Mouse (Mus musculus) kidney, postnatal 0 days (tissue): Measurements from ENCODE around the gene Gm12216. TPM values are rescaled to one million over a fixed set of nuclear protein-coding genes. Genes with fewer than 3 reads are reported as not detected.
A peak's percentile ranks its signal among the peaks of the same experiment; 100 is the strongest.

ENCODE experiments used
- ATAC-seq: fragments of 200-750 bp; cut with Nextera tagmentation; replicated peaks from 2 replicates; pipeline ENCODE4 v1.8.0; 2017; ENCODE audit warnings: low read depth, moderate number of reproducible peaks, moderate TSS enrichment, moderate library complexity; ENCODE audit not compliant: low FRiP score
- DNase-seq: peaks from one replicate; pipeline ENCODE4 v3.0.0-alpha.2; 2016; ENCODE audit warnings: low spot score
- H3K27ac ChIP-seq: fragments of 300-500 bp; sonication (generic); 2 replicates; pipeline ENCODE4 v1.5.1; 2014; ENCODE audit warnings: mild to moderate bottlenecking
- H3K27me3 ChIP-seq: fragments of 300-500 bp; sonication (generic); 2 replicates; pipeline ENCODE4 v1.6.1; 2014; ENCODE audit warnings: low read length, mixed read lengths; ENCODE audit not compliant: insufficient read depth
- H3K36me3 ChIP-seq: fragments of 300-500 bp; sonication (generic); 2 replicates; pipeline ENCODE4 v1.6.1; 2014; ENCODE audit warnings: low read length, mixed read lengths; ENCODE audit not compliant: insufficient read depth
- H3K4me1 ChIP-seq: fragments of 300-500 bp; sonication (generic); replicated peaks from 2 replicates; pipeline ENCODE4 v1.6.1; 2014; ENCODE audit warnings: antibody characterized with exemption, low read length, mixed read lengths; ENCODE audit not compliant: insufficient read depth
- H3K4me2 ChIP-seq: fragments of 300-500 bp; sonication (generic); 2 replicates; pipeline ENCODE4 v1.6.1; 2014; ENCODE audit warnings: mild to moderate bottlenecking, low read length, moderate library complexity, mixed read lengths
- H3K4me3 ChIP-seq: fragments of 300-500 bp; sonication (generic); replicated peaks from 2 replicates; pipeline ENCODE4 v1.5.1; 2014; ENCODE audit warnings: low read depth, low read length
- H3K9ac ChIP-seq: fragments of 300-500 bp; sonication (generic); 2 replicates; pipeline ENCODE4 v1.6.1; 2014; ENCODE audit warnings: low read depth, low read length
- H3K9me3 ChIP-seq: fragments of 300-500 bp; sonication (generic); replicated peaks from 2 replicates; pipeline ENCODE4 v1.6.1; 2016; ENCODE audit warnings: low read length, inconsistent platforms, mixed read lengths
- CTCF ChIP-seq: IDR thresholded peaks from 2 replicates; pipeline ENCODE4 v1.5.1; 2016; ENCODE audit warnings: antibody characterized with exemption, low read depth, mild to moderate bottlenecking, moderate library complexity
- WGBS: fragments of 180-500 bp; shearing (Covaris S2); extraction: QIAGEN DNeasy Blood & Tissue Kit; methylation state at CpG from one replicate; pipeline ENCODE4 v1.1.7; 2014; 5-methylcytosine and 5-hydroxymethylcytosine counted together
- polyA plus RNA-seq: library from polyadenylated mRNA; unstranded; fragments of >200 nt; fragmentation: Nextera tagmentation; extraction: Ambion mirVana; gene quantifications from 2 replicates; pipeline ENCODE4 v1.2.1, GENCODE M21; 2015

Gene Gm12216
- polyA plus RNA-seq, 1 experiment from 2014 or later: 2.3 TPM

DNA sequence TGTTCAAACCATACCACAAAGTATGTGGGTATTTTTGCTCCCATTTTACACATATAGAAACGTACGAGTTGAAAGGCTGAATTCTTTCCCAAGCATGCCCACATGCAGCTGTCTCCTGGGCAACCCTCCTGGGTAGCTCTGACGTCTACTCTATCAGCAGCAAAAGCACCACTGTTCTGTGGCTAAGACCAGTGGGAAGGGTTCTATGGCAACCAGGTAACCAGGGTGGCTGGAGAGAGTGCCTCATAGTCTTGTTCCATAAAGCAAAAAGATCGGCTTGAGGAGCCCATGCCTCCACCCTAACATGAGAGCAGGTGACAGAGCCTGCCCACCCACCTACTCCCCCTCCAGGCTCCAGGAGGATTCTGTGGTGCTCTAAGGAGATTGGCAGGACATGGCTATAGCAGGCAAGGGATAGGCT is 16.9 kb downstream of the Gm12216 start:
- Histone ChIP-seq H3K4me3 (no peak overlapping the region), H3K36me3 (no peaks in the 10 kb centered on the region), H3K9me3 (no peaks in the 10 kb centered on the region), H3K4me2 (no peak overlapping the region), H3K27ac (no peak overlapping the region), H3K9ac (no peak overlapping the region), H3K27me3 (no peaks in the 10 kb centered on the region), H3K4me1 (no peaks in the 10 kb centered on the region)
- DNase-seq (no peak), ATAC-seq (no peak)
- WGBS: 72% methylated on average over 4 of the region's 4 CpGs
- TF ChIP-seq CTCF: no peak

GRCm38 (mm10) chr11:53841514-53841913 is 17.5 kb downstream of the Gm12216 start:
- no peaks in the 10 kb centered on the region for H3K9me3 ChIP-seq
- no peak overlapping the region for H3K27ac ChIP-seq
- no peak overlapping the region for H3K4me2 ChIP-seq
- DNase-seq (no peak), ATAC-seq (no peak)
- H3K4me3 ChIP-seq: no peak overlapping the region
- WGBS: 81% methylated on average over 12 of the region's 12 CpGs
- no peak for TF ChIP-seq CTCF
- H3K27me3 ChIP-seq: no peaks in the 10 kb centered on the region
- H3K4me1 ChIP-seq: no peaks in the 10 kb centered on the region
- no peak overlapping the region for H3K9ac ChIP-seq
- H3K36me3 ChIP-seq: no peaks in the 10 kb centered on the region

GRCm38 (mm10) chr11:53839663-53840642 is 19.1 kb downstream of the Gm12216 start:
- peak; percentile 23 for DNase-seq
- Histone ChIP-seq H3K4me2 (no peak overlapping the region), H3K4me1 (no peaks in the 10 kb centered on the region), H3K9ac (no peak overlapping the region), H3K4me3 (no peak overlapping the region), H3K36me3 (no peaks in the 10 kb centered on the region), H3K27ac (no peak overlapping the region), H3K27me3 (no peaks in the 10 kb centered on the region), H3K9me3 (no peaks in the 10 kb centered on the region)
- no peak for TF ChIP-seq CTCF
- ATAC-seq: no peak
- WGBS: 48% methylated on average over 8 of the region's 8 CpGs

DNA sequence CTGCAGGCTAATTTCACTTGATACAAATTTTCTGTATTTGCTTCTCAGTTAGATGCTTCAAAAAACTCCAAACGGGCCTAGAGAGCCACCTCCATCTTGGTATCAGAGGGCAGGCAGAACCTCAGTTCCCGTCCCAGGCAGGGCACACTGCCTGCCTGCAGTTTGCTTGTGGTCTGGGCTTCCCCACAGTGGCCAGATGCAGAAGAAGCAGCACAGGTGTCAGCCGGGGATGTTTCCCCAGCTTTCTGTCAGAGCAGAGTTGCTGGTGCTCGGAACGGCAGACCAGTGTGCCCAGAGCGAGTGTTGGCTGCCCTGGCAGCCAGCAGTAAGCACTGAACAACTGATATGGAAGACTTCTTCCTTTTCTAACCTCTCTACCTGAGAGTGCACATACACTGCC is 19.9 kb downstream of the Gm12216 start:
- ATAC-seq (no peak), DNase-seq (no peak)
- H3K9me3 ChIP-seq: no peaks in the 10 kb centered on the region
- no peak overlapping the region for H3K4me3 ChIP-seq
- no peaks in the 10 kb centered on the region for H3K4me1 ChIP-seq
- no peak overlapping the region for H3K27ac ChIP-seq
- no peak overlapping the region for H3K4me2 ChIP-seq
- 80% methylated on average over 6 of the region's 6 CpGs for WGBS
- H3K36me3 ChIP-seq: no peaks in the 10 kb centered on the region
- H3K9ac ChIP-seq: no peak overlapping the region
- no peak for TF ChIP-seq CTCF
- H3K27me3 ChIP-seq: no peaks in the 10 kb centered on the region

- no peak overlapping the region for H3K4me3 ChIP-seq
- WGBS: 87% methylated on average over 5 of the region's 5 CpGs
- no peaks in the 10 kb centered on the region for H3K9me3 ChIP-seq
- no peak for ATAC-seq
- H3K4me2 ChIP-seq: no peak overlapping the region
- H3K27me3 ChIP-seq: no peaks in the 10 kb centered on the region
- H3K4me1 ChIP-seq: no peaks in the 10 kb centered on the region
- no peak for TF ChIP-seq CTCF
- no peaks in the 10 kb centered on the region for H3K36me3 ChIP-seq
- H3K27ac ChIP-seq: no peak overlapping the region
- no peak for DNase-seq
- H3K9ac ChIP-seq: no peak overlapping the region
These were observed 21.3 kb downstream of the Gm12216 start for GRCm38 (mm10) chr11:53837731-53838130.

DNA sequence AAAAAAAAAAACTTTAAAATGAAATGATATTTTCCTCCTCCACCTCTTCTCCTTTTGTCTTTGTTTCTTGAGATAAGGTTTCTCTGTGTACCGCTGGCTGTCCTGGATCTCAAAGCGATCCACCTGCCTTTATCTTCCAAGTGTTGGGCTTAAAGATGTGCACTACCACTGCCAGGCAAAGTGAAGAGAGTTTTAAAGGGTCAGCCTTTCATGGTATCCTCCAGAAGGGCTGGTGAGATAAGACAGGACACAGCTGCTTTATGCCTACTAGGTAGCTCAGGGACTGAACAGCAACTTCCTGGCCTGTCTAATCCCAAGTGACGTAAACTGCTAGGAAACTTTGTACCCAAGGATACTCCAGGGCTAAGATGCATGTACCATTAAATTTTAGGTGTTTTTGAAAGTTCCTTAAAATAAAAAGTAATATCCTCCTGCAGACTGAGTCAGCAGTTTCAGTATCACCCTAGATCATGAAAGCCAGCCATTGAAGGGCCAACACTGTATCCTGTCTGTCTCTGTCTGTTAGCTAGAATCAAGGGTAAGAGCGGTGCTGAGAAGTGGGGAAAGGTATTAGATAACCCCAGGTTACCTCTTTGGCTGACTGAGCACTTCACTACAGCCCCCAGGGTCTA is 23.6 kb downstream of the Gm12216 start:
- 85% methylated on average over 4 of the region's 4 CpGs for WGBS
- Histone ChIP-seq H3K9me3 (no peaks in the 10 kb centered on the region), H3K4me2 (no peak overlapping the region), H3K4me1 (no peaks in the 10 kb centered on the region), H3K4me3 (no peak overlapping the region), H3K27ac (no peak overlapping the region), H3K9ac (no peak overlapping the region), H3K27me3 (no peaks in the 10 kb centered on the region), H3K36me3 (no peaks in the 10 kb centered on the region)
- DNase-seq (no peak), ATAC-seq (no peak)
- no peak for TF ChIP-seq CTCF
